In the genomic region with DNA sequence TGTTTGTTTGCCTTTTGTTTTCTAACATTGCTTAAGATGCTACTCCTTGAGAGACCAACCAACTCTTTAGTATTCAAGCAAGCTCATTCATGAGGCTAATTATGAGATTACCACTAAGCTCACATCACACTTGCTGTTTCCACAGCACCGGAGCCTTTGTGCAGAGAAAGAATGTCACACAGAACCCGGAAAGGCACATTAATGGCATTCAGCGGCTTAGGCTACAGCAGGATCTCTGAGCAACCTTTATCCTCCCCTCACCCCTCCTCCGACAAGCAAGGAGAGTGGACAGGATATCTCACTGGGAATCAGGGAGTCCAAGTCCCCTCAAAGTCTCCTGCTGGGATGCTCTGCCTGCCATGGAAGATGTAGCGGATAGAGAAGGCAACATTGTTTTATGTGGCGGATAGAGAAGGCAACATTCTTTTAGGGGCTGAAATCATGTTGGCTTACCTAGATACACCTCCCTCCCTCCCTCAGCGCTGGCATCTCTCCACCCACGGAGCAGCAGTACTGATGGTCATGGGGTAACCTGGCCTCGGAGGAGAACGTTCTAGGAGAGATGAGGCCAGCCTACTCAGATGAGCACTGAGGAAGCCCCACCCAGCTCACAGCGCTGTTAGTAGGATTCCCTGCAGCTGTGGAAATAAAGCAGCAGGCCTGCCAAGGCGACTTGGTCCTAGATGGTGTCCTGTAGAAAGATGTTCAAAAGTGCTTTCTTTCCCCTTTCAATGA, we compare ENCODE assay signal across 14 mouse cellular contexts.
DNase-seq lines count a peak whose midpoint lies in the region; ATAC-seq and TF ChIP-seq lines count a peak whose summit lies in the region.
"Had no signal": no experiment of that assay in that cellular context is flagged by ENCODE, and none has a peak within 500 bp of the region (broad histone marks: within the 10 kb centered on the region; RNA-seq: fewer than 3 reads in every experiment).

No protein-coding gene starts in this region.

- ATAC-seq in midbrain, postnatal 0 days (ENCODE audit: low FRiP score) = no peak; the same call in 1 of the 2 replicates
- ATAC-seq in limb, embryonic 13.5 days (ENCODE audit: low FRiP score, low read depth) = no peak
- no peak for ATAC-seq in intestine, embryonic 16.5 days
- no peak for ATAC-seq in inflammation-experienced regulatory T-cells, adult 6 months

- H3K27ac ChIP-seq in midbrain, embryonic 10.5 days (replicated peaks) = peak overlapping the region; percentile 53; the same call in 1 of the 2 replicates
- no peak overlapping the region for H3K27ac ChIP-seq in midbrain, postnatal 0 days (ENCODE audit: low read depth, low read length)
- peak overlapping the region; percentile 44; the same call in 1 of the 2 replicates for H3K27ac ChIP-seq in forebrain, embryonic 10.5 days
- H3K27ac ChIP-seq in limb, embryonic 13.5 days = 0 out of 2 replicates have a peak overlapping the region, but pooled peaks have one; percentile 10
- H3K27ac ChIP-seq in intestine, embryonic 16.5 days (ENCODE audit: low read length) = no peak overlapping the region
- H3K27ac ChIP-seq: heart, embryonic 13.5 days; limb, embryonic 12.5 days; macrophage had no signal

- H3K4me2 ChIP-seq in midbrain, postnatal 0 days (ENCODE audit: low read depth, low read length, poor library complexity, severe bottlenecking) = no peak overlapping the region
- no peak overlapping the region for H3K4me2 ChIP-seq in limb, embryonic 13.5 days (replicated peaks)
- no peak overlapping the region for H3K4me2 ChIP-seq in intestine, embryonic 16.5 days (ENCODE audit: low read depth, low read length)
- H3K4me2 ChIP-seq: heart, embryonic 13.5 days; limb, embryonic 12.5 days had no signal

- peak; percentile 45 for DNase-seq in midbrain, embryonic 10.5 days (ENCODE audit: low spot score)
- DNase-seq in midbrain, postnatal 0 days (ENCODE audit: low spot score) = no peak
- peak; percentile 50 for DNase-seq in forebrain, embryonic 10.5 days (ENCODE audit: extremely low spot score, low spot score)
- peak; percentile 33 for DNase-seq in retina, postnatal 7 days (ENCODE audit: low read depth, low spot score)
- DNase-seq in thymus, postnatal 10 days (ENCODE audit: low spot score in 2 of 2) = no peak
- DNase-seq: adrenal gland, postnatal 25 days; cerebellum, postnatal 36 days; thymus, postnatal 14 days had no signal

- H3K9me3 ChIP-seq in midbrain, embryonic 10.5 days (replicated peaks) = no peaks in the 10 kb centered on the region
- H3K9me3 ChIP-seq in midbrain, postnatal 0 days (ENCODE audit: low read length) = no peaks in the 10 kb centered on the region
- H3K9me3 ChIP-seq in forebrain, embryonic 10.5 days = no peaks in the 10 kb centered on the region
- no peaks in the 10 kb centered on the region for H3K9me3 ChIP-seq in limb, embryonic 13.5 days
- H3K9me3 ChIP-seq in intestine, embryonic 16.5 days (ENCODE audit: control insufficient read depth, low read length) = no peaks in the 10 kb centered on the region
- H3K9me3 ChIP-seq: heart, embryonic 13.5 days; limb, embryonic 12.5 days had no signal

- H3K36me3 ChIP-seq in midbrain, embryonic 10.5 days = peaks cover 3% of the 10 kb centered on the region; the same call in 1 of the 2 replicates
- no peaks in the 10 kb centered on the region for H3K36me3 ChIP-seq in midbrain, postnatal 0 days (ENCODE audit: insufficient read depth, low read length)
- peaks cover 2% of the 10 kb centered on the region; the same call in 1 of the 2 replicates for H3K36me3 ChIP-seq in forebrain, embryonic 10.5 days (replicated peaks)
- H3K36me3 ChIP-seq in limb, embryonic 13.5 days = peaks cover 19% of the 10 kb centered on the region
- H3K36me3 ChIP-seq in intestine, embryonic 16.5 days (ENCODE audit: control insufficient read depth, insufficient read depth, low read length) = peaks cover 7% of the 10 kb centered on the region; the same call in 1 of the 2 replicates

- H3K9ac ChIP-seq in midbrain, postnatal 0 days (replicated peaks; ENCODE audit: low read length, poor library complexity, severe bottlenecking) = no peak overlapping the region
- H3K9ac ChIP-seq in limb, embryonic 13.5 days = no peak overlapping the region
- H3K9ac ChIP-seq in intestine, embryonic 16.5 days (ENCODE audit: low read depth, low read length) = no peak overlapping the region
- H3K9ac ChIP-seq: heart, embryonic 13.5 days; limb, embryonic 12.5 days had no signal

- TF ChIP-seq CTCF in midbrain, postnatal 0 days (IDR thresholded peaks at IDR 0.05) = no peak

- peaks cover 48% of the 10 kb centered on the region for H3K27me3 ChIP-seq in midbrain, embryonic 10.5 days (ENCODE audit: low read depth, poor library complexity, severe bottlenecking)
- no peaks in the 10 kb centered on the region for H3K27me3 ChIP-seq in midbrain, postnatal 0 days (ENCODE audit: insufficient read depth, low read length)
- H3K27me3 ChIP-seq in forebrain, embryonic 10.5 days (ENCODE audit: poor library complexity, severe bottlenecking) = peaks cover 66% of the 10 kb centered on the region
- H3K27me3 ChIP-seq in limb, embryonic 13.5 days = no peaks in the 10 kb centered on the region
- no peaks in the 10 kb centered on the region for H3K27me3 ChIP-seq in intestine, embryonic 16.5 days (replicated peaks; ENCODE audit: control insufficient read depth, insufficient read depth, low read length)
- H3K27me3 ChIP-seq: heart, embryonic 13.5 days; limb, embryonic 12.5 days had no signal

- H3K4me3 ChIP-seq in midbrain, embryonic 10.5 days = peak overlapping the region; percentile 12; the same call in 1 of the 2 replicates
- H3K4me3 ChIP-seq in midbrain, postnatal 0 days (ENCODE audit: low read depth, low read length) = no peak overlapping the region
- 0 out of 2 replicates have a peak overlapping the region, but pooled peaks have one; percentile 12 for H3K4me3 ChIP-seq in forebrain, embryonic 10.5 days
- H3K4me3 ChIP-seq in limb, embryonic 13.5 days = no peak overlapping the region
- H3K4me3 ChIP-seq in intestine, embryonic 16.5 days (ENCODE audit: low read length) = no peak overlapping the region
- H3K4me3 ChIP-seq: heart, embryonic 13.5 days; limb, embryonic 12.5 days had no signal

- WGBS in midbrain, embryonic 10.5 days = 38% methylated on average over 12 of the region's 12 CpGs
- 23% methylated on average over 12 of the region's 12 CpGs for WGBS in midbrain, postnatal 0 days
- whole genome bisulfite sequencing in forebrain, embryonic 10.5 days = 25% methylated on average over 12 of the region's 12 CpGs
- WGBS in limb, embryonic 13.5 days = 66% methylated on average over 12 of the region's 12 CpGs
- WGBS in intestine, embryonic 16.5 days = 76% methylated on average over 12 of the region's 12 CpGs

- peaks cover 47% of the 10 kb centered on the region for H3K4me1 ChIP-seq in midbrain, embryonic 10.5 days
- H3K4me1 ChIP-seq in midbrain, postnatal 0 days (ENCODE audit: insufficient read depth, low read length) = no peaks in the 10 kb centered on the region
- peaks cover 40% of the 10 kb centered on the region for H3K4me1 ChIP-seq in forebrain, embryonic 10.5 days
- H3K4me1 ChIP-seq in limb, embryonic 13.5 days = peaks cover 13% of the 10 kb centered on the region
- H3K4me1 ChIP-seq in intestine, embryonic 16.5 days (ENCODE audit: control insufficient read depth, insufficient read depth, low read length) = no peaks in the 10 kb centered on the region

Comparison
In these comparisons a context has a peak if more than half of its experiments do, and no peak if none do; other contexts are left out.
1. DNase-seq: peak in midbrain, embryonic 10.5 days (single experiment), forebrain, embryonic 10.5 days (single experiment) and retina, postnatal 7 days (single experiment); none in midbrain, postnatal 0 days (single experiment) and thymus, postnatal 10 days (0 of 2).
2. H3K27ac ChIP-seq: peak in midbrain, embryonic 10.5 days (single experiment), forebrain, embryonic 10.5 days (single experiment) and limb, embryonic 13.5 days (single experiment); none in midbrain, postnatal 0 days (single experiment) and intestine, embryonic 16.5 days (single experiment).
3. H3K4me3 ChIP-seq: peak in midbrain, embryonic 10.5 days (single experiment) and forebrain, embryonic 10.5 days (single experiment); none in midbrain, postnatal 0 days (single experiment), limb, embryonic 13.5 days (single experiment) and intestine, embryonic 16.5 days (single experiment).